Mouse (Mus musculus) heart, adult 2 months (tissue): ENCODE data around the gene Stk4.

Experiments used
- CTCF ChIP-seq: fragments of 200-600 bp; IDR thresholded peaks from 2 replicates; pipeline ENCODE4 v1.8.1; 2022; ENCODE audit warnings: antibody characterized with exemption, mild to moderate bottlenecking, moderate library complexity
- EP300 ChIP-seq: fragments of 200-500 bp; IDR thresholded peaks from 2 replicates; pipeline ENCODE4 v1.6.1; 2011; ENCODE audit warnings: low read depth, low read length, control low read depth; ENCODE audit not compliant: insufficient read depth
- POLR2A ChIP-seq: fragments of 200-500 bp; IDR thresholded peaks from 2 replicates; pipeline ENCODE4 v1.6.1; 2011; ENCODE audit warnings: mild to moderate bottlenecking, low read depth, low read length, control low read depth; ENCODE audit not compliant: insufficient read depth

DNA sequence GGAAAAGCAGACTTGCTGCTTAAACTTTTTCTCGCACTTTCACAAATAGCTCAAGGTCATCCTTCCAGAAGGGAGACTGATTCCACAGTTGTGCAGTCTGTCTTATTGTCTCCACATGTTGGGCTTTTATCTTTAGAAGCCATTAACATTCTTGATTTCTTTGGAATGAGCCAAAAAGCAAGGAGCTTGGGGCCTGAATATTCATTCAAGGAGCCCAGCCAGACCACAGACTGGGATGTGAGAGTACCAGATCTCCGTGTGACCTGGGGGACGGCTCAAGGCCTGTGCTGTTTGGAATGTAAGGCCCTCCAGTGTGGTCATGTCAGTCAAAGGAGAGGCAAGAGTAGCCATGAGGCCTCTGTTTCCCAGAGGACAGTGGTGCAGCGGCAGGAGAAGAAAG is 38.4 kb downstream of the Stk4 start:
- TF ChIP-seq CTCF (no peak), POLR2A (no peak), EP300 (no peak)
